Mouse (Mus musculus): ENCODE data around the gene Usp48. TPM values are rescaled to one million over a fixed set of nuclear protein-coding genes. Genes with fewer than 3 reads are reported as not detected.

The Usp48 gene
- polyA plus RNA-seq, 1 experiment from 2014 or later: 74.2 TPM

- ATAC-seq (ENCODE audit: insufficient read depth) (no peak), DNase-seq (no peak)
- Histone ChIP-seq H3K9ac (no peak overlapping the region), H3K27ac (ENCODE audit: low read depth) (no peak overlapping the region), H3K4me3 (ENCODE audit: low read depth, low read length) (no peak overlapping the region), H3K9me3 (ENCODE audit: low read depth, low read length) (no peaks in the 10 kb centered on the region), H3K4me1 (ENCODE audit: insufficient read depth) (no peaks in the 10 kb centered on the region), H3K27me3 (ENCODE audit: insufficient read depth, low read length) (peaks cover 37% of the 10 kb centered on the region), H3K4me2 (no peak overlapping the region), H3K36me3 (ENCODE audit: insufficient read depth) (no peaks in the 10 kb centered on the region)
- no peak for TF ChIP-seq CTCF (IDR thresholded peaks at IDR 0.05; ENCODE audit: low read depth)
- WGBS: 60% methylated on average over 8 of the region's 8 CpGs
Observed at GRCm38 (mm10) chr4:137666958-137667345, 73.4 kb downstream of the Usp48 start.

- H3K4me2 ChIP-seq: no peak overlapping the region
- WGBS: 35% methylated on average over 5 of the region's 5 CpGs
- no peak for TF ChIP-seq CTCF (IDR thresholded peaks at IDR 0.05; ENCODE audit: low read depth)
- no peaks in the 10 kb centered on the region for H3K9me3 ChIP-seq (ENCODE audit: low read depth, low read length)
- no peak overlapping the region for H3K27ac ChIP-seq (ENCODE audit: low read depth)
- DNase-seq (peak; percentile 72), ATAC-seq (ENCODE audit: insufficient read depth) (no peak)
- H3K27me3 ChIP-seq (ENCODE audit: insufficient read depth, low read length): peaks cover 37% of the 10 kb centered on the region
- H3K36me3 ChIP-seq (ENCODE audit: insufficient read depth): no peaks in the 10 kb centered on the region
- no peak overlapping the region for H3K4me3 ChIP-seq (ENCODE audit: low read depth, low read length)
- no peak overlapping the region for H3K9ac ChIP-seq
- H3K4me1 ChIP-seq (ENCODE audit: insufficient read depth): no peaks in the 10 kb centered on the region
Observed at GRCm38 (mm10) chr4:137667747-137668146, 74.2 kb downstream of the Usp48 start.

DNA sequence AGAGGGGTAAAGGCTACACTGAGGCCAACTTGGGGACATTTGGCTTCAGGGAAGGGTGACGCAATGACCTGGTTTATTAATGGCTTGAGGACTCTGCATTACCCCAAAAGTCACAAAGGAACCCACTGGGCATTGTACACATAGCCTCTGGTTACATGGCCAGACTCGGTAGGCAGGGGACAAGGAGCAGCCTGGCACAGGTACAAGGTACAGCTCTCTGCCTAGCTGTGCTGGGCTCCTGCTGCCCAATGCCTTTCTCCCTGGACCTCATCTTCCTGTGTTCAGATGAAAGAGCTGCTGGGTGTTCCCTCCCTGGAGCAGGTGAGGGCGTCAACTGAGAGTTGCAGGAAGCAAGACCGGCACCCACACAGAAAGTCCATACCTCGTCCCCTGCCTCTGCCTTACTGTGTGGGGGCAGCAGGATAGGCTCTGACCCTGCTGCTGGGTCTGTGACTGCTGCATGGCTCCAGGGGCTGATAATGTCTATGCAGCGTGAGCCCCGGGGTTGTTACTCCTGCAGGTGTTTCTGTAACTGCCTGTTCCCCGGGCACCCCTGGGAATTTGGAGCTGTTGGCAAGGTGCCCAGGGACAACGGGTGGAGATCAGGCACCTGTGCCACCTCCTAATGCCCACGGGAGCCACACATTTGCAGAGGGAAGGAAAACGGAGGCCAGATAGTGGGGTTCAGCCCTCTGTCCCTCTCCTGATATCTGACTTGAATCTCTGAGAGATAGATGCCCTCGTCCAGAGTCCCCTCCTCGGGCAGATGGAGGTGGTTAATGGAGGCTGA lies 78.4 kb downstream of the Usp48 start:
- Histone ChIP-seq H3K4me3 (ENCODE audit: low read depth, low read length) (no peak overlapping the region), H3K27ac (ENCODE audit: low read depth) (no peak overlapping the region), H3K9ac (no peak overlapping the region), H3K4me1 (ENCODE audit: insufficient read depth) (no peaks in the 10 kb centered on the region), H3K4me2 (no peak overlapping the region), H3K9me3 (ENCODE audit: low read depth, low read length) (no peaks in the 10 kb centered on the region), H3K27me3 (ENCODE audit: insufficient read depth, low read length) (peaks cover under 1% of the 10 kb centered on the region; the same call in 1 of the 2 replicates), H3K36me3 (ENCODE audit: insufficient read depth) (no peaks in the 10 kb centered on the region)
- DNase-seq (no peak), ATAC-seq (ENCODE audit: insufficient read depth) (no peak)
- TF ChIP-seq CTCF (IDR thresholded peaks at IDR 0.05; ENCODE audit: low read depth): no peak
- 66% methylated on average over 13 of the region's 13 CpGs for WGBS

DNA sequence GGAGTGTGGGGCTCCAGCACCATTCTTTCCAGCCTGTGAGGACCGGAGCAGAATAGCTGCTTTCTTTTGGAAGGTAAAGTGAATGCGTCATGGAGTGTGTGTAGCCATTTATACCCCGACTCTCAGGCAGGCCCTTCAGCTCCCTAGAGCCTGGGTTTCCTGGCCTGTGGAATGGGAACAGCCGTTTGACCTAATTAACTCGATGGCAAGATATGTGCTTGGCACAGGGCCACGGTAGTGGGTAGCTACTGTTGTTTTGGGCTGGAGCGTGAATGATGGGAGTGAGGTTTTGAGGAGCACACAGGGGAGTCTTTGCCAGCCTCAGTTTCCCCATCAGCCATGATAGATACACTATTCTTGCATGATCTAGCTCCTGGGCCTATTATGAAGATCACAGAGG lies 82.0 kb downstream of the Usp48 start:
- Histone ChIP-seq H3K36me3 (ENCODE audit: insufficient read depth) (no peaks in the 10 kb centered on the region), H3K27ac (ENCODE audit: low read depth) (no peak overlapping the region), H3K4me3 (ENCODE audit: low read depth, low read length) (no peak overlapping the region), H3K4me1 (ENCODE audit: insufficient read depth) (no peaks in the 10 kb centered on the region), H3K9me3 (ENCODE audit: low read depth, low read length) (no peaks in the 10 kb centered on the region), H3K27me3 (ENCODE audit: insufficient read depth, low read length) (peaks cover 9% of the 10 kb centered on the region), H3K9ac (no peak overlapping the region), H3K4me2 (no peak overlapping the region)
- no peak for TF ChIP-seq CTCF (IDR thresholded peaks at IDR 0.05; ENCODE audit: low read depth)
- DNase-seq: no peak
- no peak for ATAC-seq (ENCODE audit: insufficient read depth)
- WGBS: 63% methylated on average over 7 of the region's 7 CpGs

DNA sequence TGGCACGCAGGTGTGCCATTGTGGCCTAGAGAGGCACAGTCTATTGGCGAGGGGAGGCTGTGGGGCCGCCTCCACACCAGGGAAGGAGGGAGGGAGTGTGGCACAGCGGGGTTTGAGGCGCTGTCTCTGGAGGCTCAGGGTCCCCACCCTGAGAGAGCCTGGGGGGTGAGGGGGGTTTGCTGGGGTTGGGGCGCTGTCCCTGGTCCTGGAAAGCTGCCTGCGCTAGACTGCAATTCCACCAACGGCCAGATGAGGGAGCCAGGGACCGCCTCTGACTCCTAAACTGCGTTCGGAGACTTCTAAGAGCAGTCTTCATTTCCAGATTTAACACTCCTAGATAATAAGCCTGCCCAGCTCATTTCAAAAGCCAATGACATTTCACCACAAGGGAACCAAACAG lies 82.5 kb downstream of the Usp48 start:
- Histone ChIP-seq H3K27me3 (ENCODE audit: insufficient read depth, low read length) (peaks cover 14% of the 10 kb centered on the region), H3K27ac (ENCODE audit: low read depth) (no peak overlapping the region), H3K9me3 (ENCODE audit: low read depth, low read length) (no peaks in the 10 kb centered on the region), H3K4me1 (ENCODE audit: insufficient read depth) (no peaks in the 10 kb centered on the region), H3K4me2 (no peak overlapping the region), H3K9ac (no peak overlapping the region), H3K36me3 (ENCODE audit: insufficient read depth) (no peaks in the 10 kb centered on the region), H3K4me3 (ENCODE audit: low read depth, low read length) (no peak overlapping the region)
- DNase-seq: peak; percentile 86
- WGBS: 6% methylated on average over 10 of the region's 11 CpGs
- peak; percentile 96 for TF ChIP-seq CTCF (IDR thresholded peaks at IDR 0.05; ENCODE audit: low read depth)
- ATAC-seq (ENCODE audit: insufficient read depth): peak; percentile 38; the same call in 1 of the 2 replicates

DNA sequence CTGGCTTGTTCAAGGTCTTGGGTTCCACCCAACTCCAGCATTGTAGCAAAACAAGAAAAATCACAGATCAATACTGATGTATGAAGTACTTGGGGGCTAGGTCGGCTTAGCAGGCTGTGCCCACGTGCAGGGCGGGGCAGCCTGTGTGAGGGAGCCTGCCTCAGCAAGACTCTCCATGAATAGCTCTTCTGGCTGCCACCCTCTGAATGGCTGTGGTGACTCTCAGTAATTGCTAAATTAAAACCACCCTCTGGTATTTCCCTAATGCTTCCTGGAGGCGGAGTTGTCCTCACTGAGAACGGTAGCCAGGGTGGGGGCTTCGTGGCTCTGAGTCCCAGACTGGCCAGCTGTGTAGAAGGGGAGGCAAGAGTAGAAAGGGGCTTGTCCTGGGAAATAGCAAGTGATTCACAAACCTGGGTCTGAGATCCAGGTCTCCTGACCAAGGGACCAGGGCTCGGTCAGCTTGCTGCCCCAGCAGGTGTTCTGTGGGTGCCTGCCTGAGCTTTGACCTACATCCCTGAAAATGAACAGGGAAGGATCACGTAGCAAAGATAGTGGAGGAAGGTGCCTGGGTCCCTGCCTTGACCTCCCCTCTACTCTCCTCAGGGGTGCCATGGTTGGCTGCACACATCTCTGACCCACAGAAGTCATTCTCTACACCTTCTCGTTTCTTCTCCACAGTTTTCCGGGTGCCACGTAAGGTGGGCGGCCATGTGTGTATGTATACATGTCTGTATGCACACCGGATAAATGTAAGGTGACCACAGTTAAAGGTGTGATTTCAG lies 83.3 kb downstream of the Usp48 start:
- peaks cover 23% of the 10 kb centered on the region for H3K27me3 ChIP-seq (ENCODE audit: insufficient read depth, low read length)
- H3K9me3 ChIP-seq (ENCODE audit: low read depth, low read length): no peaks in the 10 kb centered on the region
- WGBS: 66% methylated on average over 13 of the region's 13 CpGs
- no peak for ATAC-seq (ENCODE audit: insufficient read depth)
- H3K4me1 ChIP-seq (ENCODE audit: insufficient read depth): no peaks in the 10 kb centered on the region
- H3K27ac ChIP-seq (ENCODE audit: low read depth): no peak overlapping the region
- TF ChIP-seq CTCF (IDR thresholded peaks at IDR 0.05; ENCODE audit: low read depth): no peak
- no peak for DNase-seq
- H3K4me3 ChIP-seq (ENCODE audit: low read depth, low read length): no peak overlapping the region
- no peak overlapping the region for H3K9ac ChIP-seq
- no peak overlapping the region for H3K4me2 ChIP-seq
- H3K36me3 ChIP-seq (ENCODE audit: insufficient read depth): no peaks in the 10 kb centered on the region

DNA sequence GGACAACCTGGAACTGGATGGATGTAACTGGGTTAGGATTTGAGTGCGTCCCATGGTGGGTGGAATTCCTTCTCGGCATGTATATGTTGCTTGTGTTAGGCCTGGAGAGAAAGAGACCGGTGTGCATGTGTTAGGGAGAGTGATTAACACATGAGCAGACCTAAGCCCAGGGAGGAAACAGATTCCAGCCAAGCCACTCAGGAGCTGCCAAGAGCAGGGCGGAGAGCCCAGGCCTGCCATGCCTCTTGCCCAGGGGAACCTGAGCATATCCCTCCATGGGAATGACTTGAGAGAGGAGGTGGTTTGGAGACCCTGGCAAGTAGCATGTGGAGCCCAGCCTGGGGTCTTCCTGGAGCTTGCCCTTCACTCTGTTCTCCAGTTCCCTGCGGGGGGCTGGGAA lies 84.4 kb downstream of the Usp48 start:
- peaks cover 32% of the 10 kb centered on the region for H3K27me3 ChIP-seq (ENCODE audit: insufficient read depth, low read length)

More for the DNA sequence above, 84.4 kb downstream of the Usp48 start:
- ATAC-seq (ENCODE audit: insufficient read depth): no peak
- Histone ChIP-seq H3K4me2 (no peak overlapping the region), H3K27ac (ENCODE audit: low read depth) (no peak overlapping the region), H3K4me3 (ENCODE audit: low read depth, low read length) (no peak overlapping the region), H3K9me3 (ENCODE audit: low read depth, low read length) (no peaks in the 10 kb centered on the region), H3K4me1 (ENCODE audit: insufficient read depth) (no peaks in the 10 kb centered on the region), H3K9ac (no peak overlapping the region), H3K36me3 (ENCODE audit: insufficient read depth) (no peaks in the 10 kb centered on the region)
- DNase-seq: no peak
- 84% methylated on average over 5 of the region's 5 CpGs for WGBS
- TF ChIP-seq CTCF (IDR thresholded peaks at IDR 0.05; ENCODE audit: low read depth): no peak

Measured in lung, embryonic 14.5 days (tissue).